Comparison of ENCODE assay signal across 22 mouse cellular contexts in genomic region chr2:126304621-126305020, GRCm38 (mm10).
DNase-seq lines count a peak whose midpoint lies in the region; ATAC-seq lines count a peak whose summit lies in the region.
"Had no signal": no experiment of that assay in that cellular context is flagged by ENCODE, and none has a peak within 500 bp of the region (broad histone marks: within the 10 kb centered on the region; RNA-seq: fewer than 3 reads in every experiment).

No protein-coding gene starts in this region.

- DNase-seq in 3T3-L1 (ENCODE audit: low read depth, low spot score): peak; percentile 23
- peak; percentile 9 for DNase-seq in embryo, embryonic 10.5 days (ENCODE audit: low spot score)
- DNase-seq in limb, embryonic 10.5 days (ENCODE audit: low spot score): peak; percentile 43
- DNase-seq in layer of hippocampus, adult 18-20 months (ENCODE audit: low spot score in 2 of 2): no peak
- no peak for DNase-seq in layer of hippocampus, adult 9-10 months (ENCODE audit: low spot score)
- DNase-seq: adrenal gland, postnatal 10 days; cerebellum, adult 11 months; cerebellum, adult 8-10 months; cerebellum, postnatal 14 days; forebrain, postnatal 0 days; gastrocnemius, adult 2 months; gastrocnemius, postnatal 25 days; heart, adult 18-20 months; heart, postnatal 10 days; kidney, adult 11 months had no signal

- H3K9ac ChIP-seq in embryonic facial prominence, embryonic 12.5 days: no peak overlapping the region
- H3K9ac ChIP-seq: embryonic facial prominence, embryonic 15.5 days; forebrain, embryonic 12.5 days; forebrain, postnatal 0 days; hindbrain, embryonic 13.5 days had no signal

- no peaks in the 10 kb centered on the region for H3K27me3 ChIP-seq in embryonic facial prominence, embryonic 12.5 days
- no peaks in the 10 kb centered on the region for H3K27me3 ChIP-seq in limb, embryonic 10.5 days (ENCODE audit: low read depth, poor library complexity, severe bottlenecking)
- H3K27me3 ChIP-seq: embryonic facial prominence, embryonic 15.5 days; forebrain, embryonic 12.5 days; hindbrain, embryonic 13.5 days had no signal

- H3K9me3 ChIP-seq in embryonic facial prominence, embryonic 12.5 days: no peaks in the 10 kb centered on the region
- 0 out of 2 replicates have a peak, but pooled peaks cover 3% of the 10 kb centered on the region for H3K9me3 ChIP-seq in limb, embryonic 10.5 days (replicated peaks)
- H3K9me3 ChIP-seq: embryonic facial prominence, embryonic 15.5 days; forebrain, embryonic 12.5 days; heart, embryonic 10.5 days; hindbrain, embryonic 13.5 days had no signal

- H3K4me3 ChIP-seq in embryonic facial prominence, embryonic 12.5 days: no peak overlapping the region
- no peak overlapping the region for H3K4me3 ChIP-seq in limb, embryonic 10.5 days
- H3K4me3 ChIP-seq: embryonic facial prominence, embryonic 15.5 days; forebrain, embryonic 12.5 days; gastrocnemius, adult 2 months; heart, embryonic 10.5 days; hindbrain, embryonic 13.5 days had no signal

- no peaks in the 10 kb centered on the region for H3K4me1 ChIP-seq in embryonic facial prominence, embryonic 12.5 days
- H3K4me1 ChIP-seq in limb, embryonic 10.5 days: peaks cover 9% of the 10 kb centered on the region; the same call in 1 of the 2 replicates
- H3K4me1 ChIP-seq: forebrain, embryonic 12.5 days; heart, embryonic 10.5 days; hindbrain, embryonic 13.5 days had no signal

- H3K4me2 ChIP-seq in embryonic facial prominence, embryonic 12.5 days (replicated peaks): no peak overlapping the region
- H3K4me2 ChIP-seq: embryonic facial prominence, embryonic 15.5 days; forebrain, embryonic 12.5 days; hindbrain, embryonic 13.5 days had no signal

- no peaks in the 10 kb centered on the region for H3K36me3 ChIP-seq in embryonic facial prominence, embryonic 12.5 days
- H3K36me3 ChIP-seq in limb, embryonic 10.5 days: no peaks in the 10 kb centered on the region
- H3K36me3 ChIP-seq: embryonic facial prominence, embryonic 15.5 days; forebrain, embryonic 12.5 days; heart, embryonic 10.5 days; hindbrain, embryonic 13.5 days had no signal

- WGBS in embryonic facial prominence, embryonic 12.5 days: 31% methylated on average over 5 of the region's 5 CpGs
- 32% methylated on average over 5 of the region's 5 CpGs for WGBS in limb, embryonic 10.5 days

- H3K27ac ChIP-seq in embryonic facial prominence, embryonic 12.5 days: no peak overlapping the region
- peak overlapping the region; percentile 25; the same call in 1 of the 2 replicates for H3K27ac ChIP-seq in limb, embryonic 10.5 days
- H3K27ac ChIP-seq: embryonic facial prominence, embryonic 15.5 days; forebrain, embryonic 12.5 days; gastrocnemius, adult 2 months; heart, embryonic 10.5 days; hindbrain, embryonic 13.5 days; hindbrain, postnatal 0 days had no signal

- 0 out of 2 replicates have a peak, but pooled peaks have one; percentile 22 for ATAC-seq in embryonic facial prominence, embryonic 12.5 days (ENCODE audit: insufficient number of reproducible peaks, insufficient read depth, low FRiP score, low TSS enrichment)
- no peak for ATAC-seq in megakaryocyte, adult 5-6 weeks (ENCODE audit: poor library complexity, severe bottlenecking)
- ATAC-seq: forebrain, postnatal 0 days; hindbrain, postnatal 0 days had no signal

Comparison
In these comparisons a context has a peak if more than half of its experiments do, and no peak if none do; other contexts are left out.
1. DNase-seq: peak in 3T3-L1 (single experiment), embryo, embryonic 10.5 days (single experiment) and limb, embryonic 10.5 days (single experiment); none in layer of hippocampus, adult 18-20 months (0 of 2) and layer of hippocampus, adult 9-10 months (single experiment).